Mouse (Mus musculus): ENCODE measurements at regions not wholly inside any gene's neighbourhood (a gene's known extent, or its start where the extent isn't known, plus 50 kb on each side); places are given as distances from the start of the nearest gene placed in this dataset.

GRCm38 (mm10) chr3:143252008-143252407 lies 370.2 kb upstream of the Pkn2 start:
- DNase-seq, result no peak
- Histone ChIP-seq H3K4me1 (ENCODE audit: control insufficient read depth, insufficient read depth, low read length) (no peaks in the 10 kb centered on the region), H3K4me3 (replicated peaks; ENCODE audit: extremely low read depth, low read depth, low read length) (no peak overlapping the region)
- WGBS, result 66% methylated on average over 2 of the region's 2 CpGs
- TF ChIP-seq POLR2A (IDR thresholded peaks at IDR 0.05; ENCODE audit: borderline replicate concordance, extremely low read depth, low read depth, low read length), result no peak
- TF ChIP-seq CTCF (IDR thresholded peaks at IDR 0.05; ENCODE audit: insufficient read depth, low read length), result no peak

GRCm38 (mm10) chr3:143242691-143243090 lies 360.9 kb upstream of the Pkn2 start:
- 67% methylated on average over 4 of the region's 4 CpGs for WGBS
- H3K4me1 ChIP-seq (ENCODE audit: control insufficient read depth, insufficient read depth, low read length), result no peaks in the 10 kb centered on the region
- H3K4me3 ChIP-seq (replicated peaks; ENCODE audit: extremely low read depth, low read depth, low read length), result no peak overlapping the region
- TF ChIP-seq POLR2A (IDR thresholded peaks at IDR 0.05; ENCODE audit: borderline replicate concordance, extremely low read depth, low read depth, low read length), result no peak
- TF ChIP-seq CTCF (IDR thresholded peaks at IDR 0.05; ENCODE audit: insufficient read depth, low read length), result no peak
- DNase-seq, result no peak

GRCm38 (mm10) chr3:143240545-143241383 lies 359.0 kb upstream of the Pkn2 start:
- no peaks in the 10 kb centered on the region for H3K4me1 ChIP-seq (ENCODE audit: control insufficient read depth, insufficient read depth, low read length)
- TF ChIP-seq POLR2A (IDR thresholded peaks at IDR 0.05; ENCODE audit: borderline replicate concordance, extremely low read depth, low read depth, low read length) (no peak), CTCF (IDR thresholded peaks at IDR 0.05; ENCODE audit: insufficient read depth, low read length) (no peak)
- no peak overlapping the region for H3K4me3 ChIP-seq (replicated peaks; ENCODE audit: extremely low read depth, low read depth, low read length)
- no peak for DNase-seq
- 70% methylated on average over 7 of the region's 7 CpGs for WGBS

- H3K4me3 ChIP-seq (replicated peaks; ENCODE audit: extremely low read depth, low read depth, low read length), result no peak overlapping the region
- H3K4me1 ChIP-seq (ENCODE audit: control insufficient read depth, insufficient read depth, low read length), result no peaks in the 10 kb centered on the region
- DNase-seq, result no peak
- TF ChIP-seq CTCF (IDR thresholded peaks at IDR 0.05; ENCODE audit: insufficient read depth, low read length) (no peak), POLR2A (IDR thresholded peaks at IDR 0.05; ENCODE audit: borderline replicate concordance, extremely low read depth, low read depth, low read length) (no peak)
- WGBS, result 81% methylated on average over 6 of the region's 6 CpGs
Observed at GRCm38 (mm10) chr3:143238546-143238945, 356.7 kb upstream of the Pkn2 start.

DNA sequence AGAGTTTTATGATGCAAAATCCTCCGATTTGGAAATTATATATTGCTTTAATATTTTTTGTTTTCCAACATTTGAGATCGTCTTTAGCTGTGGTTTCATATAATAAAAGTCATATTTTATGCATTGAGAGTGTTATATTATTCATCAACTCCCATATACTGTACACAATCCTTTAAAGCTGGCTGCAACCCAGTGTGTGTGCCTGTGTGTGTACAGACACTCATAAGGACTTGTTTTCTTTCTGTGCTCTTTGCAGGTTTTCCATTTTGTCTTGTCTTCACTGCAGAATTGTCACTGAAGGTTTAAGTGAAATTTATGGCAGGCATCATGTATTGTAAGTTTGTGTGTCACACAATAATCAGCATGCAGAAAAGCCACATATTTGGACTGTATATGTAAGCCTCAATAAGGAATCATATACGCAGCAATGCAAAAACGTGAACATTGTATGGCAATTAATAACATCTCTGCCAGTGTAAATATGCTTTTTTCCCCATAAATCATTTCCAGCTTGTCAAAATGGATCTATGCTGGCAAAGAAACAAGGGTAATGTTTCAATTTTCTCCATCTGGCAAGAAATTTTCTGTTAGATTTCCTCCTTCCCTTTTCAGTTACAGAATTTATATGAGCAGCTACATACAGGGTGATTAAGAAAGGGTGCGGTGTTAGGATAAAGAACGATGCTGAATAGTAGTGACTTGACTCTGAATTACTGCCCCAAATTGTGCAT lies 342.4 kb upstream of the Pkn2 start:
- H3K4me1 ChIP-seq (ENCODE audit: control insufficient read depth, insufficient read depth, low read length), result no peaks in the 10 kb centered on the region
- H3K4me3 ChIP-seq (replicated peaks; ENCODE audit: extremely low read depth, low read depth, low read length), result no peak overlapping the region
- TF ChIP-seq POLR2A (IDR thresholded peaks at IDR 0.05; ENCODE audit: borderline replicate concordance, extremely low read depth, low read depth, low read length) (no peak), CTCF (IDR thresholded peaks at IDR 0.05; ENCODE audit: insufficient read depth, low read length) (no peak)
- DNase-seq, result no peak
- 71% methylated on average over 6 of the region's 6 CpGs for WGBS

DNA sequence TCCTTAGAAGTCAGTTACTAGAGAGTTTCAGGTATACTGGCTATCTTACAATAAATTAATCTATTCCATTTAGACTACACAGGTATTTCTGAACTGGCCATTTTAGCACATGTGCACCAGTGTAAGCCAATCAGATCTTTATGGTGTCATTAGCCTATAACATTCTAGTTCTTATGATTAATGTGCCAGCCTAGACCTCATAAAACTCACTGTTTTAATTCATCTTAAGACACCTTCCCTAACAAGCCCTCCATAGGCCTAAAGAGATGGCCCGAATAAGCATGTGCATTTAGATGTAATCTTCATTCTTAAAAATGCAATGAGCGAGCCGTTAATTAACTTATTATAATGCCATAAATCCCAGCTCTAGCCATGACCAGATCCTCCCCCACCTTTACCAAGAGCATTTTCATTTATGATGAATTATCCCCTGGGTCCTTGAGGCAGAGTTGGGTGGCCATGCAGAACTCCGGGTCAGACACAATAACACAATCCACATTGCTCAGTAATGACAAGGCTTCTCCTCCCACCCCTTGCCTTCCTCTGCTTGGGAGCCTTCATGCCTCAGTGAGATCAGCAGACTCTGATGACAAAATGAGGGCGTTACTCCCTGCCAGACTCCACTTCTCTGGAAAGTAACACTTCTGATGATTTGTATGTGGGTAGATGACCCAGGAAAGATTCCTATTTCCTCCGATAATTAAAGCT lies 311.6 kb upstream of the Pkn2 start:
- WGBS, result 84% methylated on average over 6 of the region's 6 CpGs
- Histone ChIP-seq H3K4me3 (replicated peaks; ENCODE audit: extremely low read depth, low read depth, low read length) (no peak overlapping the region), H3K4me1 (ENCODE audit: control insufficient read depth, insufficient read depth, low read length) (no peaks in the 10 kb centered on the region)
- TF ChIP-seq CTCF (IDR thresholded peaks at IDR 0.05; ENCODE audit: insufficient read depth, low read length) (no peak), POLR2A (IDR thresholded peaks at IDR 0.05; ENCODE audit: borderline replicate concordance, extremely low read depth, low read depth, low read length) (no peak)
- no peak for DNase-seq

DNA sequence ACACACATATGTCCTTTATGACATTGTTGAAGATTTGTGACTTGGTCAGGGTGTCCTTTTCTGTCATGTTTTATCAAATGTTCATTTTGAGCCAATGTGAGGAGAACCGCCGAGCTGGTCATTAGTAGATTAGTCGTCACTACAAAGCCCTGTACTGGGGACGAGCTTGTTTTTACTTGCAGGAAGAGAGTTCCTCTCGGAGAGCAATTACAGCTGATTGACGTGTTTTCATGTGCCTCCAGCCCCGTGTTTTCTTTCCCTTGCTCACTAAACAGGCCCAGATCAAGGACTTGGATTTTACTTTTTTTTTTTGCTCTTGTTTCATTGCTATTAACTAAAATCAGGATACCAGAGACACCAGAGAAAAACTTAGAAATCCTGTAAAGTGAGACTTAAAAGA lies 307.1 kb upstream of the Pkn2 start:
- no peak for DNase-seq
- Histone ChIP-seq H3K4me3 (replicated peaks; ENCODE audit: extremely low read depth, low read depth, low read length) (no peak overlapping the region), H3K4me1 (ENCODE audit: control insufficient read depth, insufficient read depth, low read length) (no peaks in the 10 kb centered on the region)
- no peak for TF ChIP-seq POLR2A (IDR thresholded peaks at IDR 0.05; ENCODE audit: borderline replicate concordance, extremely low read depth, low read depth, low read length)
- no peak for TF ChIP-seq CTCF (IDR thresholded peaks at IDR 0.05; ENCODE audit: insufficient read depth, low read length)
- WGBS, result 26% methylated on average over 7 of the region's 7 CpGs

DNA sequence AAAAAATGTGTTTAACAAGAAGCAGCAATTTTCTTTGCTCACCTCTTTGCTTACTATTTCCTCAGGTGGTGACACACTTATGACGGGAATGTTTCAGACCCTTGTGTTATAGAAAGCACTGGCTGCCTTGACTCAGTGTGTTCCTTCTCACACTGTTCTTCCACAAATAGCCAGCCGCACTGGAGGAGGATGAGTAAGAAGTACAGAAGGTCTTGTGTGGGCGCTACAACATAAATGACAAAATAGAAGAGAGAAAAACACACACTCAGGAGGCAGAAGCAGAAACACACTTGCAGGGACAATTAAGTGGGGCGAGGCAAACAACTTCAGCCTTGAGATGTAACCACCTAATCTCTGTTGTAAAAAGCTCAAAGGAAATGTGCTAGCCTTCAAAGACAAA lies 292.2 kb upstream of the Pkn2 start:
- no peaks in the 10 kb centered on the region for H3K4me1 ChIP-seq (ENCODE audit: control insufficient read depth, insufficient read depth, low read length)
- TF ChIP-seq CTCF (IDR thresholded peaks at IDR 0.05; ENCODE audit: insufficient read depth, low read length), result no peak
- H3K4me3 ChIP-seq (replicated peaks; ENCODE audit: extremely low read depth, low read depth, low read length), result no peak overlapping the region
- 81% methylated on average over 4 of the region's 4 CpGs for WGBS
- DNase-seq, result no peak

DNA sequence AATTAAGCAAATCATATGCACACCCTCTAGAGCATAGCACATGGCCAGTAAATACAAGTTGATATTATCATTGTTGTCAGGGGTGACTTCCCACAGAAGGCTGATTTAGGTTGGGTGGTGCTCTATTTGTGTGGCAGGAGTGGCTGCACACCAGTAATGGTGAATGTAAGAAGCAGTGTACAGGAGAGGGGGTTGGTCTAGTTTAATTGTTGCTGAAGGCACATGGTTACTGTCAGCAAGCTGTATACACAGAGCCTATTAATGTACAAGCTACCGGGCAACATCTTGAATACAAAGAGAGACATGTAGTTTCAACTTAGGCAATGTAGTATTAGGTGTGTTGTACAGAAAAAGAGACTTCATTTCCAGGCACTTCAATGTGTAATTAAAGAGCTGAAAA lies 280.6 kb upstream of the Pkn2 start:
- TF ChIP-seq CTCF (IDR thresholded peaks at IDR 0.05; ENCODE audit: insufficient read depth, low read length), result no peak
- no peak for TF ChIP-seq POLR2A (IDR thresholded peaks at IDR 0.05; ENCODE audit: borderline replicate concordance, extremely low read depth, low read depth, low read length)
- DNase-seq, result no peak
- Histone ChIP-seq H3K4me1 (ENCODE audit: control insufficient read depth, insufficient read depth, low read length) (no peaks in the 10 kb centered on the region), H3K4me3 (replicated peaks; ENCODE audit: extremely low read depth, low read depth, low read length) (no peak overlapping the region)
- 82% methylated on average over 1 of the region's 1 CpGs for WGBS
